Mouse (Mus musculus) limb, embryonic 11.5 days (tissue): ENCODE measurements at regions not wholly inside any gene's neighbourhood (a gene's known extent, or its start where the extent isn't known, plus 50 kb on each side); places are given as distances from the start of the nearest gene placed in this dataset.

Experiments
- ATAC-seq: fragments of 200-750 bp; cut with Nextera tagmentation; 2 replicates; pipeline ENCODE4 v1.8.0; 2017; ENCODE audit warnings: low read depth; ENCODE audit not compliant: insufficient number of reproducible peaks, low FRiP score, low TSS enrichment
- DNase-seq: peaks from one replicate; pipeline ENCODE4 v3.0.0-alpha.2; 2015; ENCODE audit warnings: low spot score
- H3K27ac ChIP-seq: fragments of 300-500 bp; sonication (generic); replicated peaks from 2 replicates; pipeline ENCODE4 v1.5.1; 2014; ENCODE audit warnings: low read depth, mild to moderate bottlenecking, low read length
- H3K27me3 ChIP-seq: fragments of 300-500 bp; sonication (generic); 2 replicates; pipeline ENCODE4 v1.6.1; 2014; ENCODE audit warnings: mild to moderate bottlenecking, low read length, mixed read lengths; ENCODE audit not compliant: control insufficient read depth, insufficient read depth
- H3K36me3 ChIP-seq: fragments of 300-500 bp; sonication (generic); 2 replicates; pipeline ENCODE4 v1.6.1; 2014; ENCODE audit warnings: mild to moderate bottlenecking, low read length, moderate library complexity, mixed read lengths; ENCODE audit not compliant: control insufficient read depth, insufficient read depth
- H3K4me1 ChIP-seq: fragments of 300-500 bp; sonication (generic); 2 replicates; pipeline ENCODE4 v1.6.1; 2014; ENCODE audit warnings: low read length, mixed read lengths; ENCODE audit not compliant: control insufficient read depth, insufficient read depth
- H3K4me2 ChIP-seq: fragments of 300-500 bp; sonication (generic); 2 replicates; pipeline ENCODE4 v1.6.1; 2014; ENCODE audit warnings: low read depth, mild to moderate bottlenecking, moderate library complexity; ENCODE audit not compliant: severe bottlenecking
- H3K4me3 ChIP-seq: fragments of 300-500 bp; sonication (generic); 2 replicates; pipeline ENCODE4 v1.5.1; 2014; ENCODE audit warnings: low read depth, low read length
- H3K9ac ChIP-seq: fragments of 300-500 bp; sonication (generic); 2 replicates; pipeline ENCODE4 v1.6.1; 2014; ENCODE audit warnings: mild to moderate bottlenecking, low read length
- H3K9me3 ChIP-seq: fragments of 300-500 bp; sonication (generic); 2 replicates; pipeline ENCODE4 v1.6.1; 2016; ENCODE audit warnings: low read length; ENCODE audit not compliant: control insufficient read depth
- WGBS: fragments of 180-500 bp; shearing (Covaris S2); extraction: QIAGEN DNeasy Blood & Tissue Kit; methylation state at CpG from one replicate; pipeline ENCODE4 v1.1.7; 2014; 5-methylcytosine and 5-hydroxymethylcytosine counted together

DNA sequence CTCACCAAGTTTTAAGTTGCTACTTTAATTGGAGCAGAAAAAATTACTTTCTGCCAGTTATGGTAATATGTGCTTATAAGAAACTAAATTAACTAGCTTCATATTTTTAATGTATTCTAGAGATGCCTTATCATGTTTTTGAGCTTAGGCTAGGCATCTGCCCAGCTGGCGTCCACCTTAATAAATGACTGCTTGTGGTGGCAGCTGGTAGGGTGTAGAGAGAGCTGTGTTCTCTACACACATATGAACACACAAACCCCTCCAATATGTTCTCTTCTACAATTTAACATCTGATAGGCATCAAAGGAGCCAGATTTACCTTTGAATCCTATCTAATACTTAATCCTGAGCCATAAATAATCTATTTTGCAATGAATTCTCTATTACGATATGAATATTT is 173.4 kb downstream of the Gm4340 start:
- H3K9me3 ChIP-seq: no peaks in the 10 kb centered on the region
- H3K27me3 ChIP-seq: no peaks in the 10 kb centered on the region
- ATAC-seq (no peak), DNase-seq (no peak)
- H3K4me2 ChIP-seq: no peak overlapping the region
- H3K4me1 ChIP-seq: no peaks in the 10 kb centered on the region
- WGBS: 94% methylated on average over 2 of the region's 2 CpGs
- no peak overlapping the region for H3K27ac ChIP-seq
- H3K4me3 ChIP-seq: no peak overlapping the region
- H3K9ac ChIP-seq: no peak overlapping the region
- no peaks in the 10 kb centered on the region for H3K36me3 ChIP-seq

- Histone ChIP-seq H3K27me3 (no peaks in the 10 kb centered on the region), H3K36me3 (no peaks in the 10 kb centered on the region), H3K27ac (no peak overlapping the region), H3K4me2 (no peak overlapping the region), H3K4me3 (no peak overlapping the region), H3K9me3 (no peaks in the 10 kb centered on the region), H3K4me1 (no peaks in the 10 kb centered on the region), H3K9ac (no peak overlapping the region)
- DNase-seq (no peak), ATAC-seq (no peak)
- WGBS: 83% methylated on average over 1 of the region's 1 CpGs
These were observed 180.7 kb downstream of the Gm4340 start for GRCm38 (mm10) chr10:104374567-104374966.

GRCm38 (mm10) chr10:104388254-104388653 is 194.4 kb downstream of the Gm4340 start:
- DNase-seq: no peak
- Histone ChIP-seq H3K9me3 (no peaks in the 10 kb centered on the region), H3K4me1 (no peaks in the 10 kb centered on the region), H3K36me3 (no peaks in the 10 kb centered on the region), H3K4me3 (no peak overlapping the region), H3K9ac (no peak overlapping the region), H3K4me2 (no peak overlapping the region), H3K27me3 (no peaks in the 10 kb centered on the region), H3K27ac (no peak overlapping the region)
- peak; percentile 51; the same call in 1 of the 2 replicates for ATAC-seq
- WGBS: 73% methylated on average over 2 of the region's 2 CpGs

GRCm38 (mm10) chr10:104395711-104396110 is 201.9 kb downstream of the Gm4340 start:
- Histone ChIP-seq H3K4me3 (no peak overlapping the region), H3K9me3 (no peaks in the 10 kb centered on the region), H3K36me3 (no peaks in the 10 kb centered on the region), H3K9ac (no peak overlapping the region), H3K4me2 (no peak overlapping the region), H3K27me3 (no peaks in the 10 kb centered on the region), H3K27ac (no peak overlapping the region), H3K4me1 (no peaks in the 10 kb centered on the region)
- ATAC-seq: peak; percentile 77; the same call in 1 of the 2 replicates
- 28% methylated on average over 1 of the region's 1 CpGs for WGBS
- peak; percentile 41 for DNase-seq

DNA sequence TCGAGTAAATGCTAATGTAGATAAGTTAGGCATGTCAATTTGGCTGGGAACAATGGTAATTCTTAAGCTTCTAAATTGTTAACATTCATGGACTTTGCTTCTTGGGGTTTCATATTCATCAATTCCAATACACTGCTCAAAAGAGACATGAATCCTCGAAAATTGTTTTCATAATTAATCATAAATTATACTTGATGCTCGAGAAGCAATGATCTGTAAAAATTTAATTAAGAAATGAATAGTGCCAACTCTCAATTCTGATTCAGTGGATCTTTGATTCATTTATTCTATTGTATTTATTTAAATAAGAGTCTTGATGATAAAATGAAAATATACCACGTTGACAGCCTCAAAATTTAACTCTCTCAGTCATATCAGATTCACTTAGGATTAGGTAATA is 214.9 kb downstream of the Gm4340 start:
- Histone ChIP-seq H3K36me3 (no peaks in the 10 kb centered on the region), H3K4me1 (no peaks in the 10 kb centered on the region), H3K9ac (no peak overlapping the region), H3K9me3 (no peaks in the 10 kb centered on the region), H3K4me3 (no peak overlapping the region), H3K4me2 (no peak overlapping the region), H3K27me3 (no peaks in the 10 kb centered on the region), H3K27ac (no peak overlapping the region)
- WGBS: 69% methylated on average over 4 of the region's 4 CpGs
- DNase-seq (no peak), ATAC-seq (no peak)

GRCm38 (mm10) chr10:104422541-104422940 is 228.7 kb downstream of the Gm4340 start:
- Histone ChIP-seq H3K27ac (no peak overlapping the region), H3K4me1 (no peaks in the 10 kb centered on the region), H3K4me3 (no peak overlapping the region), H3K9ac (no peak overlapping the region), H3K9me3 (no peaks in the 10 kb centered on the region), H3K36me3 (no peaks in the 10 kb centered on the region), H3K27me3 (no peaks in the 10 kb centered on the region), H3K4me2 (no peak overlapping the region)
- DNase-seq (no peak), ATAC-seq (no peak)

DNA sequence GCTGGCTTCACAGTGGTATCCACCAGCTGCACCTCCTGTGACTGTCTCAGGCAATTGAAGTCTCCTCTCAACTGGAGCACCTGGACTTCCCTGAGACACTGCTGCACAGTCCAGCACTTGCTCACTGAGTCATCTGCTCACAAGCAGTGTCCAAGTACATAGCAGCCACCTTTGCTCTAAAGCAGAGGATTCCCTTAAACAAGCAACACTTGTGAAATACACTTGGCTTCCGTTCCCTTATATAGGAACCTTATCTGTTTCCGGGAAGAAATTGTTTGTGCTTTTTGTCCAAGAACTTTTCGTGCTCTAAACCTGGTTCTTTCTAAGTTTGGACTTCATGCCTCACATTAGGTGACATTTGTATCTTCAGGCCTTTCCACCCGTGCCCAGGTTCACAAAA is 229.3 kb downstream of the Gm4340 start:
- no peak for ATAC-seq
- Histone ChIP-seq H3K4me1 (no peaks in the 10 kb centered on the region), H3K9me3 (no peaks in the 10 kb centered on the region), H3K27ac (no peak overlapping the region), H3K4me3 (no peak overlapping the region), H3K36me3 (no peaks in the 10 kb centered on the region), H3K27me3 (no peaks in the 10 kb centered on the region), H3K9ac (no peak overlapping the region), H3K4me2 (no peak overlapping the region)
- no peak for DNase-seq
- WGBS: 84% methylated on average over 4 of the region's 4 CpGs

- DNase-seq: no peak
- Histone ChIP-seq H3K9me3 (no peaks in the 10 kb centered on the region), H3K4me3 (no peak overlapping the region), H3K27ac (no peak overlapping the region), H3K36me3 (no peaks in the 10 kb centered on the region), H3K4me1 (no peaks in the 10 kb centered on the region), H3K27me3 (no peaks in the 10 kb centered on the region), H3K4me2 (no peak overlapping the region), H3K9ac (no peak overlapping the region)
- ATAC-seq: no peak
These were observed 229.9 kb downstream of the Gm4340 start for GRCm38 (mm10) chr10:104423761-104424160.

GRCm38 (mm10) chr10:104444926-104445325 is 251.1 kb downstream of the Gm4340 start:
- WGBS: 78% methylated on average over 4 of the region's 4 CpGs
- no peaks in the 10 kb centered on the region for H3K4me1 ChIP-seq
- no peaks in the 10 kb centered on the region for H3K36me3 ChIP-seq
- no peaks in the 10 kb centered on the region for H3K27me3 ChIP-seq
- no peak overlapping the region for H3K4me2 ChIP-seq
- H3K27ac ChIP-seq: no peak overlapping the region
- no peak overlapping the region for H3K9ac ChIP-seq
- ATAC-seq (no peak), DNase-seq (no peak)
- no peak overlapping the region for H3K4me3 ChIP-seq
- H3K9me3 ChIP-seq: no peaks in the 10 kb centered on the region
